Mouse (Mus musculus): ENCODE data around the gene Cdkn2d. TPM values are rescaled to one million over a fixed set of nuclear protein-coding genes. Genes with fewer than 3 reads are reported as not detected.

Gene Cdkn2d
- 70.6 and 71.9 TPM in 2 replicates for polyA plus RNA-seq (2014; fragmentation: Nextera tagmentation; extraction: Ambion mirVana)

- Histone ChIP-seq H3K4me3 (ENCODE audit: low read depth, low read length) (peak within 1 kb of the TSS; percentile 71), H3K36me3 (ENCODE audit: control insufficient read depth, insufficient read depth, low read length) (no peaks in the 10 kb centered on the region; the same call in 1 of the 2 replicates), H3K9ac (ENCODE audit: low read length) (peak within 1 kb of the TSS; percentile 73), H3K27ac (ENCODE audit: low read depth, low read length) (peak within 1 kb of the TSS; percentile 81), H3K27me3 (ENCODE audit: control insufficient read depth, insufficient read depth, low read length) (no peaks in the 10 kb centered on the region), H3K4me1 (ENCODE audit: control insufficient read depth, insufficient read depth, low read length) (peaks cover 30% of the 10 kb centered on the region), H3K4me2 (peak within 1 kb of the TSS; percentile 54), H3K9me3 (ENCODE audit: control insufficient read depth, low read length) (no peaks in the 10 kb centered on the region)
- WGBS, result under 1% methylated on average over 51 of the region's 51 CpGs
- ATAC-seq (ENCODE audit: low FRiP score), result peak; percentile 96
- DNase-seq (ENCODE audit: low spot score, missing footprints), result peak; percentile 100
Observed at GRCm38 (mm10) chr9:21291022-21291787, at the start of gene Cdkn2d. Cdkn2d (minus strand) TSS chr9:21291407.

GRCm38 (mm10) chr9:21340411-21340810 is 49.2 kb upstream of the Cdkn2d start:
- DNase-seq (ENCODE audit: low spot score, missing footprints) (no peak), ATAC-seq (ENCODE audit: low FRiP score) (no peak)
- Histone ChIP-seq H3K4me3 (ENCODE audit: low read depth, low read length) (no peak overlapping the region), H3K9me3 (ENCODE audit: control insufficient read depth, low read length) (no peaks in the 10 kb centered on the region), H3K27ac (ENCODE audit: low read depth, low read length) (no peak overlapping the region), H3K9ac (ENCODE audit: low read length) (no peak overlapping the region), H3K4me2 (no peak overlapping the region), H3K27me3 (ENCODE audit: control insufficient read depth, insufficient read depth, low read length) (no peaks in the 10 kb centered on the region), H3K36me3 (ENCODE audit: control insufficient read depth, insufficient read depth, low read length) (peaks cover 7% of the 10 kb centered on the region; the same call in 1 of the 2 replicates), H3K4me1 (ENCODE audit: control insufficient read depth, insufficient read depth, low read length) (no peaks in the 10 kb centered on the region)
- WGBS, result 90% methylated on average over 4 of the region's 4 CpGs

GRCm38 (mm10) chr9:21337652-21338051 is 46.4 kb upstream of the Cdkn2d start:
- Histone ChIP-seq H3K27ac (ENCODE audit: low read depth, low read length) (no peak overlapping the region), H3K36me3 (ENCODE audit: control insufficient read depth, insufficient read depth, low read length) (peaks cover 3% of the 10 kb centered on the region; the same call in 1 of the 2 replicates), H3K27me3 (ENCODE audit: control insufficient read depth, insufficient read depth, low read length) (no peaks in the 10 kb centered on the region), H3K4me2 (no peak overlapping the region), H3K9ac (ENCODE audit: low read length) (peak overlapping the region; percentile 36; the same call in 1 of the 2 replicates), H3K4me1 (ENCODE audit: control insufficient read depth, insufficient read depth, low read length) (no peaks in the 10 kb centered on the region), H3K4me3 (ENCODE audit: low read depth, low read length) (no peak overlapping the region), H3K9me3 (ENCODE audit: control insufficient read depth, low read length) (no peaks in the 10 kb centered on the region)
- DNase-seq (ENCODE audit: low spot score, missing footprints) (no peak), ATAC-seq (ENCODE audit: low FRiP score) (no peak)
- 17% methylated on average over 20 of the region's 20 CpGs for WGBS

GRCm38 (mm10) chr9:21336491-21336890 is 45.3 kb upstream of the Cdkn2d start:
- Histone ChIP-seq H3K36me3 (ENCODE audit: control insufficient read depth, insufficient read depth, low read length) (no peaks in the 10 kb centered on the region), H3K27ac (ENCODE audit: low read depth, low read length) (no peak overlapping the region), H3K4me3 (ENCODE audit: low read depth, low read length) (no peak overlapping the region), H3K27me3 (ENCODE audit: control insufficient read depth, insufficient read depth, low read length) (no peaks in the 10 kb centered on the region), H3K9ac (ENCODE audit: low read length) (no peak overlapping the region), H3K9me3 (ENCODE audit: control insufficient read depth, low read length) (no peaks in the 10 kb centered on the region), H3K4me2 (no peak overlapping the region), H3K4me1 (ENCODE audit: control insufficient read depth, insufficient read depth, low read length) (no peaks in the 10 kb centered on the region)
- ATAC-seq (ENCODE audit: low FRiP score) (no peak), DNase-seq (ENCODE audit: low spot score, missing footprints) (no peak)
- WGBS, result 86% methylated on average over 8 of the region's 8 CpGs

- H3K27me3 ChIP-seq (ENCODE audit: control insufficient read depth, insufficient read depth, low read length), result no peaks in the 10 kb centered on the region
- no peak overlapping the region for H3K27ac ChIP-seq (ENCODE audit: low read depth, low read length)
- H3K36me3 ChIP-seq (ENCODE audit: control insufficient read depth, insufficient read depth, low read length), result no peaks in the 10 kb centered on the region
- DNase-seq (ENCODE audit: low spot score, missing footprints) (no peak), ATAC-seq (ENCODE audit: low FRiP score) (no peak)
- H3K9me3 ChIP-seq (ENCODE audit: control insufficient read depth, low read length), result no peaks in the 10 kb centered on the region
- WGBS, result 91% methylated on average over 4 of the region's 4 CpGs
- H3K4me3 ChIP-seq (ENCODE audit: low read depth, low read length), result no peak overlapping the region
- no peaks in the 10 kb centered on the region for H3K4me1 ChIP-seq (ENCODE audit: control insufficient read depth, insufficient read depth, low read length)
- H3K9ac ChIP-seq (ENCODE audit: low read length), result no peak overlapping the region
- H3K4me2 ChIP-seq, result no peak overlapping the region
Observed at GRCm38 (mm10) chr9:21335391-21335790, 44.2 kb upstream of the Cdkn2d start.

GRCm38 (mm10) chr9:21334747-21335146 is 43.5 kb upstream of the Cdkn2d start:
- no peaks in the 10 kb centered on the region for H3K9me3 ChIP-seq (ENCODE audit: control insufficient read depth, low read length)
- no peaks in the 10 kb centered on the region for H3K27me3 ChIP-seq (ENCODE audit: control insufficient read depth, insufficient read depth, low read length)
- no peaks in the 10 kb centered on the region for H3K36me3 ChIP-seq (ENCODE audit: control insufficient read depth, insufficient read depth, low read length)
- ATAC-seq (ENCODE audit: low FRiP score) (no peak), DNase-seq (ENCODE audit: low spot score, missing footprints) (no peak)
- H3K27ac ChIP-seq (ENCODE audit: low read depth, low read length), result no peak overlapping the region
- no peak overlapping the region for H3K4me2 ChIP-seq
- H3K9ac ChIP-seq (ENCODE audit: low read length), result no peak overlapping the region
- no peaks in the 10 kb centered on the region; the same call in 1 of the 2 replicates for H3K4me1 ChIP-seq (ENCODE audit: control insufficient read depth, insufficient read depth, low read length)
- H3K4me3 ChIP-seq (ENCODE audit: low read depth, low read length), result no peak overlapping the region

- no peaks in the 10 kb centered on the region for H3K27me3 ChIP-seq (ENCODE audit: control insufficient read depth, insufficient read depth, low read length)
- no peaks in the 10 kb centered on the region for H3K36me3 ChIP-seq (ENCODE audit: control insufficient read depth, insufficient read depth, low read length)
- no peak overlapping the region for H3K4me2 ChIP-seq
- no peak for ATAC-seq (ENCODE audit: low FRiP score)
- no peak overlapping the region for H3K9ac ChIP-seq (ENCODE audit: low read length)
- H3K9me3 ChIP-seq (ENCODE audit: control insufficient read depth, low read length), result no peaks in the 10 kb centered on the region
- WGBS, result 95% methylated on average over 1 of the region's 1 CpGs
- no peak overlapping the region for H3K4me3 ChIP-seq (ENCODE audit: low read depth, low read length)
- H3K4me1 ChIP-seq (ENCODE audit: control insufficient read depth, insufficient read depth, low read length), result no peaks in the 10 kb centered on the region; the same call in 1 of the 2 replicates
- H3K27ac ChIP-seq (ENCODE audit: low read depth, low read length), result no peak overlapping the region
- DNase-seq (ENCODE audit: low spot score, missing footprints), result no peak
Observed at GRCm38 (mm10) chr9:21333523-21333922, 42.3 kb upstream of the Cdkn2d start.

- WGBS, result 40% methylated on average over 9 of the region's 9 CpGs
- DNase-seq (ENCODE audit: low spot score, missing footprints) (no peak), ATAC-seq (ENCODE audit: low FRiP score) (no peak)
- Histone ChIP-seq H3K9ac (ENCODE audit: low read length) (no peak overlapping the region), H3K4me2 (no peak overlapping the region), H3K27me3 (ENCODE audit: control insufficient read depth, insufficient read depth, low read length) (no peaks in the 10 kb centered on the region), H3K4me1 (ENCODE audit: control insufficient read depth, insufficient read depth, low read length) (no peaks in the 10 kb centered on the region; the same call in 1 of the 2 replicates), H3K4me3 (ENCODE audit: low read depth, low read length) (no peak overlapping the region), H3K27ac (ENCODE audit: low read depth, low read length) (no peak overlapping the region), H3K36me3 (ENCODE audit: control insufficient read depth, insufficient read depth, low read length) (no peaks in the 10 kb centered on the region), H3K9me3 (ENCODE audit: control insufficient read depth, low read length) (no peaks in the 10 kb centered on the region)
Observed at GRCm38 (mm10) chr9:21332161-21333061, 41.2 kb upstream of the Cdkn2d start.
